ENCODE assay signal across 14 mouse cellular contexts in genomic region chr11:71747719-71748118, GRCm38 (mm10). TPM values are rescaled to one million over a fixed set of nuclear protein-coding genes. Genes with fewer than 3 reads are reported as not detected.
A peak's percentile ranks its signal among the peaks of the same experiment; 100 is the strongest.
DNase-seq lines count a peak whose midpoint lies in the region; ATAC-seq and TF ChIP-seq lines count a peak whose summit lies in the region.
"Had no signal": no experiment of that assay in that cellular context is flagged by ENCODE, and none has a peak within 500 bp of the region (broad histone marks: within the 10 kb centered on the region; RNA-seq: fewer than 3 reads in every experiment).

No protein-coding gene starts in this region.

- H3K4me2 ChIP-seq in heart, embryonic 14.5 days (ENCODE audit: low read length) = no peak overlapping the region

- DNase-seq in kidney, adult 2 months = peak; percentile 52
- no peak for DNase-seq in kidney, adult 11 months
- DNase-seq in kidney, postnatal 25 days = peak; percentile 37 to 55
- peak; percentile 41 to 70 for DNase-seq in lung, postnatal 4 days
- DNase-seq in thymus, postnatal 14 days = no peak
- no peak for DNase-seq in cerebellum, postnatal 25 days
- DNase-seq: cerebellum, adult 11-12 months; midbrain, embryonic 14.5 days; retina, postnatal 1 day; thymus, adult 2 months had no signal

- no peaks in the 10 kb centered on the region; the same call in 1 of the 2 replicates for H3K27me3 ChIP-seq in kidney, adult 2 months (replicated peaks; ENCODE audit: control insufficient read depth, insufficient read depth, low read length)
- H3K27me3 ChIP-seq in heart, embryonic 14.5 days (ENCODE audit: control insufficient read depth, insufficient read depth, low read length) = peaks cover 33% of the 10 kb centered on the region

- H3K36me3 ChIP-seq in kidney, adult 2 months (ENCODE audit: control insufficient read depth, insufficient read depth, low read length) = no peaks in the 10 kb centered on the region
- H3K36me3 ChIP-seq in heart, embryonic 14.5 days (ENCODE audit: control insufficient read depth, insufficient read depth, low read length) = no peaks in the 10 kb centered on the region

- TF ChIP-seq POLR2A in kidney, adult 2 months (IDR thresholded peaks at IDR 0.05; ENCODE audit: low read depth, low read length) = no peak

- 71% methylated on average over 7 of the region's 7 CpGs for WGBS in kidney, adult 2 months
- 62% methylated on average over 7 of the region's 7 CpGs for WGBS in heart, embryonic 14.5 days

- peak; percentile 38 for ATAC-seq in heart, embryonic 14.5 days (ENCODE audit: insufficient number of reproducible peaks, insufficient read depth, low FRiP score, low read depth)
- ATAC-seq: activated CD4-positive, CD25-positive, alpha-beta regulatory T cell, adult 4 months; inflammation-experienced regulatory T-cells, adult 6 months had no signal

- H3K9me3 ChIP-seq in heart, embryonic 14.5 days (ENCODE audit: control insufficient read depth, low read length) = 0 out of 2 replicates have a peak, but pooled peaks cover 4% of the 10 kb centered on the region

- no peak overlapping the region for H3K9ac ChIP-seq in heart, embryonic 14.5 days (ENCODE audit: low read length)

- no peaks in the 10 kb centered on the region for H3K4me1 ChIP-seq in kidney, adult 2 months (ENCODE audit: control insufficient read depth, insufficient read depth, low read length)
- H3K4me1 ChIP-seq in heart, embryonic 14.5 days (ENCODE audit: control insufficient read depth in 2 of 2, insufficient read depth in 2 of 2, low read length in 2 of 2) = peaks cover 2 to 7% of the 10 kb centered on the region in 2 experiments; a peak in 2 of 4 replicates

- peak overlapping the region; percentile 43; the same call in 1 of the 2 replicates for H3K27ac ChIP-seq in kidney, adult 2 months (ENCODE audit: insufficient read depth, low read depth, low read length)
- H3K27ac ChIP-seq in heart, embryonic 14.5 days (replicated peaks in 1 of 2; ENCODE audit: control insufficient read depth in 1 of 2, insufficient read depth in 1 of 2, low read depth in 2 of 2, low read length in 2 of 2) = peak overlapping the region; percentile 25 to 39; a peak in 3 of 4 replicates

- TF ChIP-seq CTCF in kidney, adult 2 months (conservative IDR thresholded peaks at IDR 0.05; ENCODE audit: insufficient read depth, insufficient read length, low read depth, low read length) = no peak

- H3K4me3 ChIP-seq in kidney, adult 2 months (ENCODE audit: insufficient read depth, low read depth, low read length) = no peak overlapping the region
- H3K4me3 ChIP-seq in heart, embryonic 14.5 days (ENCODE audit: control insufficient read depth in 1 of 2, insufficient read depth in 1 of 2, low read depth in 1 of 2, low read length in 2 of 2) = no peak overlapping the region
- H3K4me3 ChIP-seq: erythroblast, embryonic 14.5 days had no signal

RNA-seq across cellular contexts. Expression of gene Wscd1, which starts 2.0 kb away (rescaled TPM):
- 11.5 and 12.5 TPM in 2 replicates for polyA plus RNA-seq in kidney, adult 2 months (2012; rRNA removed)
- polyA plus RNA-seq in heart, embryonic 14.5 days (2014; fragmentation: Nextera tagmentation; extraction: Ambion mirVana) = 3.7 TPM in 2 replicates
- polyA plus RNA-seq: activated CD4-positive, CD25-positive, alpha-beta regulatory T cell, adult 4 months; inflammation-experienced regulatory T-cells, adult 6 months had no signal

Comparison
In these comparisons a context has a peak if more than half of its experiments do, and no peak if none do; other contexts are left out.
1. DNase-seq: peak in kidney, adult 2 months (single experiment), kidney, postnatal 25 days (2 of 2) and lung, postnatal 4 days (2 of 2); none in kidney, adult 11 months (single experiment), thymus, postnatal 14 days (single experiment) and cerebellum, postnatal 25 days (0 of 2).